Mouse (Mus musculus) adrenal gland, postnatal 10 days (tissue): Measurements from ENCODE around the gene Stard7. TPM values are rescaled to one million over a fixed set of nuclear protein-coding genes. Genes with fewer than 3 reads are reported as not detected.

Experiments used
- DNase-seq: peaks from one replicate; pipeline ENCODE4 v3.0.0; 2021; ENCODE audit warnings: mixed read lengths
- total RNA-seq, 2 experiments: library from RNA; stranded (reverse); gene quantifications; 2 replicates each; pipeline ENCODE4 v1.2.3; 2021

The Stard7 gene
- total RNA-seq, 2 experiments from 2014 or later, result 143 to 175 TPM

DNA sequence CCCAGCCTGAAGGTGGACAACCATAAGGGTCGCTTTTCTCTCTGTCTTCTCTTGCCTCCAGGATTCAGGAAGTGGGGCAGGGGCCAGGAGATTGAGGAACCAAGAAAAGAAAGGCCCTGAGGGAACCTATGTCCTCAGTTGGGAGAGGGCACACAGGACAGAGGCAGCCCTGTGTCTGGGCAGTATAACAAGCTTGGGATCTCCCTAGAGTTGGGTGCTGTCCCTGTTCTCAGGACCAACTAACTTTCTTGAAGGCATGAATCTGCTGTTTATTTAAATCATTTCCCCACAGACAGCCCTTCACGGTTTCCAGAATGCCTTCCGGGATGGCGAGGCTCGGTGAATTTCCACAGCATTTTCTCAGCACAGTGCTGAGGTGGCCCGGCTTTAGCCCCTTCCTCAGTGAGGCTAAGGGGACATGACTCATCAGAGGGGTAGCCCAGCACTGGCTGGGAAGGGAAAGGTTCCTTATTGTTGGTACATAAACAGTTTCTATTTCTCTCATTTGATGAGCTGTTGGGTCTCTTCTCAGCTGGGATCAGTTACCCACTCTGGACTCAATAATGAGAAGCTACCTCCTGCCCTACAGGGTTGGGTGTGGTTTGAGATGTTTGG, 52.8 kb downstream of the Stard7 start:
- DNase-seq, result no peak

DNA sequence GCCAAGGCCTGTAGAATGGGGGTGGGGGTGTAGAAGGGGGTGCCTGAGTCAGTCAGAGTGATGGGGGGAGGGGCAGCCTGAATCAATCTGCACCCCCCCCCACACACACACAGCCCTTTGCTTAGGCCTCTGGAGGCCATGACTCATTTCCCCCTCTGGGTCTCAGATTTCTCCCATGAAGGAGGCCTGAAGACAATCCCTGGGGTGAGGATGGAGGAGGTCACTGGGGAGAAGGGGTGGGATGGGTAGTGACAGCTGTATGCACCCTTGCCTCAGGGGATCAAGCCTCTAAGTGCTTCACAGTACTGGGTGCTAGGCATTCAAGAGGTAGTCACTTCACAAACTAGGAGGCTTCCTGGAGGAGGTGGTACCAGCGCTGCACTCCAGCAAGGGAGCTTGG, 53.6 kb downstream of the Stard7 start:
- no peak for DNase-seq

DNA sequence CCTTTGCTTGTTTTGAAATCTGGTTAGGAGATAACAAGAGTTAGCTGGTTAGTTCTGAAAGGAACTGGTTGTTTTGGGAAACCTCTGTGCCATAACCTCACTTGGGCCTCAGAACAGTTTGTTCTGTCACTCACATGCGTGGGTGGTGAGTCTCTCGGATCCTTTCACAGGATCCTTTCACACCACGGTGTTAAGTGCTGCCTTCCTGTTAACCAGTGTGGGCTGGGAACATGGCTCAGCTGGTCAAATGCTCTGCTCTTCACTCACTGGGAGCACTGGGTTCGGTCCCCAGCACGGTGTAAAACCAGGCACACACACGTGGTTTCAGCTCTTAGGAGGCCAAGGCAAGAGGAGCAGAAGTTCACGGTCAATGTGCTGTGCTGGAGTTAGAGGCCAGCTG, 54.4 kb downstream of the Stard7 start:
- no peak for DNase-seq

DNA sequence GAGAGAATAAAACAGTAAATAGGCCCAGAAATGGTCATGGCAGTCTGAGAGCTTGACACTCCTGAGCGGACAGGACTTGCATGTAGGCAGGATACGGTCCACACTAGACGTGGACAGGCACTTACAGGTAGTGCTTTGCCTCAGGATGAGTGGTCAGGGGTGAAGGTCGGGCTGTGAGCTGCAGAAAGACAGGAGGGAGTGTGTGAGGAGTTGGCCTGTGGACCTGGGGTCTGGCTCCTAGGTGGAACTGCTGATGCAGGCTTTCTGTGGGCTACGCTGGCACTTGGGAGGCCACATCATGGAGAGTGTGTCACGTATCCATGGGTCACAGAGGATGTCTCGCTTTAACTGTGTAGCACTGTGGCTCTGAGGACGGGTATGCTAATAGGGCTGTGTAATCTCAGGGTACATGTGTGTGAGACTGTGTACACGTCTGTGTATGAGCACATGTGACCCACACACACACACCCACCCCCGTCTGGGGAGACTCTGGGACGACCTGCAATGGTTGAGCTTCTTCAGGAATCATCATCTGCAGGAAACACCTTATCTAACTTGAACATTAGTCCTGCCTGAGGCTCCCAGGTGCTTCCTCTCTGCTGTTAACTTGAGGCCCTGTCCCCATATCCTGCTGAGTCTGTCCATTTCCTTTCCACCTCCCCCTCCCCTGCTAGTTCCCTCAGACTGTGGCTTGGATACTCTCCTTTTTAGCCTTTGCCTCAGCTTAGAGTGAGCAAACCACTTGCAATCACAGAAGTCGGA, 58.3 kb downstream of the Stard7 start:
- DNase-seq, result no peak

DNA sequence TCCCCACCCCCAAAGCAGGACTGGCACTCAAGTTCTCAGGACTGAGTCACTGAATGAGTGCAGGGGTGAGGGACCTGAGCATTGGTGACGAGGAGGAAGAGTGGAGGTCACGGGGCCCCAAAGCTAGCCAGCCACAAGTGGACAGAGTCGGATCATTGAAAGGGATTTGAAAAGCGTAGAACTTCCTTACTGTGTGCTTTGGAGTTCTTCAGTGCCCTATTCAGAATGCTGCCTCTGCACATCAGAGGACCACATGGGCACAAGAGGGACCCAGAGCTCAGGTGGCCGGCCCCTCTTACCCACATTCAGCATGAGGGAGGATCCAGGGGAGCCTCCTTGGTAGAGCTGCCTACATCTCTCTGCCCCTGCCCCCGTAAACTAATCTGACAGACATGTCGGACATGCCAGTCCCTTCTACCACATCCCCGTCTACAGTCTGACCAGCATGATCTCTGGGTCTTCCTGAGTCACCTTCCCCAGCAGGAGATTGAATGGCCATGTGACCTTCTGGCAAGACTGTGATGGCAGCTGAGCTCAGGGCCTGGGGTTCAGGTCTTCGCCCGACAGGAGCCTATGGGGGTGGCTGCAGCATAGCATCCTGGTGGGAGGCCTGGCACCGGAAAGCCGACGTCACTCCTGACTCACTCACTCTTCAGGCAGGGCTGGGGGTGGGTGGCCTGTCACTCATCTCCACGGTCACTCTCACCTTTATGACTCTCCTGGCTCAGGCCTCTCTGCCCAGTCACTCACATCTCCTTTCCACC, 63.0 kb downstream of the Stard7 start:
- no peak for DNase-seq

DNA sequence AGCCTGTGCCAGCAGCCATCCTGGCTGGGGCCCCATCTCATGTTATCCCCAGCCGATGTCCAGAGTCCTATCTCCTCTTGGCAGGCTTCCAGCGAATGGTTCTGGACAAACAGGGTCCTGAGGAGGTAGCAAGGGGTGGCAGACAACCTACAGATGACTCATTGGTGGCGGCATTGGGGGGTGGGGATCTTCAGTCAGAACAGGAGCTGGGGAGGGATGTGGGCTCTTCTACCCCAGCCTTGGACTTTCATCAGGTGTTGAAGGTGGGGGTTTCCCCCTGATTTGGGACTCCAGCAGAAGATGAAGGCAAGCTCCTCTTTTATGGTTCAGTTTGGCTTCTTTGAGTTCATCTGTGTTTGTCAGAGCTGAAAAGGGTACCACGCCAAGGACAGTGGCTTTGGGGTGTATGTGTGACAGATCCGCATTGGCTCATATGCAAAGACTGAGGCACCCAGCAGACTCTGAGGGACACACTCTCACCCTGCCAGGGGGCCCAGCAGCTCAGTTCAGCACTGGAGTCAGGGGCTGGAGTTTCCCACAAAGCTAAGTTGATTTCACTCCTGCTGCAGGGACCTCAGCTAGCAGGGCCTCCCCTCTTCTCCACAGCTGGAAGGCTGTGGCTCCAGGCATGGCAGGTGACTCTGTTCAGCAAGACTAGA, 64.1 kb downstream of the Stard7 start:
- DNase-seq, result no peak

DNA sequence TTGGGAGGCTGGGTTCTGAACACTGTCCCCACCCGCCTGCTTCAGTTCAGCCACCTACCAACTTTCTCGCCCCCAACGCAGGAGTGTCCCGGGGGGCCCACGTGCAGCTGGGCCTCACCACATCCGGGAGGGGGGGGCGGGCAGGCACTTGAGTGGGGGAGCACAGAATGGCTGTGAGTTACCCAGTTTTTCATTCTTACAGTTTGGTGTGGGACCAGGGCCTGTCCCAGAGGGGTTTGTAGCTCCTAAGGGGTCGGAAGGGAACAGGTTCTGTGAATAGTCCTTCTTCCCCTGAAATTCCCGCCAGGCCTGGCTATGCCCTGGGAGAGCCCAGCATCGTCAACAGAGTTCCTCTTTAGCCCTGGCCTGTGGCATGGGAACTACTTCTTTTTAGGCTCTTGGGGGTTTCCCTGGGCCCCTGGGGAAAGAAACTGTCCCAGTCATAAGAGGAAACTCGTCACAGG, 65.1 kb downstream of the Stard7 start:
- DNase-seq, result no peak

DNA sequence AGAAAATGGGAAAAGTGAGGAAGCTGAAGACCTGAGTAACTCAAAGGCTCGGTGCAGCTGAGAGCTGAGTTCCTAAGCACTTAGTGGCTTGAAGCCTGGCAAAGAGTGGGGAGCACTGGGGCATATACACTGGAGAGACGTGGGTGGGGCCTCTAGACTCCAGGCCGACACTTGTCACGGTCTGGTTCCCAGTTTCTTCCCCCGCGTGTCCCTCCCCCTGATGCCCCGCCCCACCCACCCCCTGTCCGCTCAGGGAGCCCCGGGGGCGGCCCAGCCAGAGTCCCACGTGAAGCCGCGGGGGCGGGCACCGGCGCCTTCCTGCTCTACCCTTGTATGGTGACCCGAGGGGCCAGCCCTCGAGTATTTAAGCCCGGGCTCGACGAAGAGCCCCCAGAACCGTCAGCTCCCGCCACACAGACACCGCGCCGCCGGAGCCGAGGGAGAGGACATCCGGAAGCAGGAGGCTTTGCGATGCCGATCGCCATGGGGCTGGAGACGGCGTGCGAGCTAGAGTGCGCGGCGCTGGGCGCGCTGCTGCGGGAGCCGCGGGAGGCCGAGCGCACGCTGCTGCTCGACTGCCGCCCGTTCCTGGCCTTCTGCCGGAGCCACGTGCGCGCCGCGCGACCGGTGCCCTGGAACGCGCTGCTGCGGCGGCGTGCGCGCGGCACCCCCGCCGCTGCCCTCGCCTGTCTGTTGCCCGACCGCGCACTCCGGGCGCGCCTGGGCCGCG, 65.9 kb downstream of the Stard7 start, which contains the start of gene Dusp2:
Gene Dusp2 (plus strand): TSS at position 393 of the 730 bp plus-strand sequence.
- DNase-seq, result peak; percentile 81

DNA sequence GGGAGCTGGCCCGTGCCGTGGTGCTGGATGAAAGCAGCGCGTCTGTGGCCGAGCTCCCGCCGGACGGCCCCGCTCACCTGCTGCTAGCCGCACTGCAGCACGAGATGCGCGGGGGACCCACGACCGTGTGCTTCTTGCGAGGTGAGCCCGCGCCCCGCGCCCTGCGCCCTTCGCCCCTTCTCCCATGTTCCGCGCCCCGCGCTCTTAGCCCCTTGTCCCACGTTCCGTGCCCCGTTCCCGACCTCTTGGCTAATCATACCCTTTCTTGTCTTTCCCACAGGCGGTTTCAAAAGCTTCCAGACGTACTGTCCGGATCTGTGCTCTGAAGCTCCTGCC, 66.4 kb downstream of the Stard7 start:
- no peak for DNase-seq

DNA sequence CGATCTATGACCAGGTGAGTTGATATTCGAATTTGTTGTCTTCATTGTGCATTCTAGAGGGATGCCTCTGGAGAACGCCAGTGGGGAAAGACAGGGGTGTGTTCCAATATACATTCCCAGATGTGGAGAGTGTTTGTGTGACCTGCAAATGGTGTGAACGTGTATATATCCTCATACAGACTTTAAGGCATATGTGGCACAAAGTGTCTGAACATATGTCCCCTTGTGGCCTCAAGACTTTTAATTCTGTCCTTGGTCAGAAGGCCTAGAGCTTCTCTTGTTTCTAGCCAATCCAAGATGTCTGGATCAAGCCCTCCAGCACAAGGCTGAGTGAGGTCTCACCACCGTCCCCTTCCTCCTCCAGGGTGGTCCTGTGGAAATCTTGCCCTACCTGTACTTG, 66.9 kb downstream of the Stard7 start:
- no peak for DNase-seq

DNA sequence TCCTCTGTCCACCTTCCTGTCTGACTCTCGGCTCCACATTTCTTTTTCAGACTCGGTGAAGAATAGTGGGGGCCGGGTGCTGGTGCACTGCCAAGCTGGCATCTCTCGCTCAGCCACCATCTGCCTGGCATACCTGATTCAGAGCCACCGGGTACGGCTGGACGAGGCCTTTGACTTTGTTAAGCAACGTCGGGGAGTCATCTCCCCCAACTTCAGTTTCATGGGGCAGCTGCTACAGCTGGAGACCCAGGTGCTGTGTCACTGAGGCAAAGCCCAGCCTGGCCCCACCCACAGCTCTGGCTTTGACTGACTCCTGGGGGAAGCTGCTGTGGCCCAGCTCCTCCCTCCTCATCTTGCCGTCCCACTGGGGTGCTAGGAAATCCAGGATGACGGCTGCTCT, 67.5 kb downstream of the Stard7 start:
- no peak for DNase-seq

DNA sequence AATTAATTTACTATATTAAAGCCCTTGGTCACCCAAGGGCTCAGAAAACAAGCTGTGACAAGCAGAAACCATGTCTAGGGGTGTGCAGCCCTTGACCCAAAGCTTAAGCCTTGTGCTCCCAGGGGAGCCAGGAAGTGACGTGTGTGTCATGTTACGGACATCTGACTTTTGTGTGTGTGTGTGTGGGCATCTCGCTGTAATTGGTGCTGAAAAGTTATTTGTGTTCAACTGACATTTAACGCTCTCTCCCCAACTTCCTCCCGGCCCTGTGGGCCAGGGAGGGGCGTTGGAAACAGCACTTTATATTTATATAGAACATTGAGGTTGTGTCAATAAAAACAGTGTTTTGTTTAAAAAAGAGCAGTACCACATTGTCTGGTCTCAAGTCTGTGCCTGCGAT, 68.0 kb downstream of the Stard7 start:
- no peak for DNase-seq

DNA sequence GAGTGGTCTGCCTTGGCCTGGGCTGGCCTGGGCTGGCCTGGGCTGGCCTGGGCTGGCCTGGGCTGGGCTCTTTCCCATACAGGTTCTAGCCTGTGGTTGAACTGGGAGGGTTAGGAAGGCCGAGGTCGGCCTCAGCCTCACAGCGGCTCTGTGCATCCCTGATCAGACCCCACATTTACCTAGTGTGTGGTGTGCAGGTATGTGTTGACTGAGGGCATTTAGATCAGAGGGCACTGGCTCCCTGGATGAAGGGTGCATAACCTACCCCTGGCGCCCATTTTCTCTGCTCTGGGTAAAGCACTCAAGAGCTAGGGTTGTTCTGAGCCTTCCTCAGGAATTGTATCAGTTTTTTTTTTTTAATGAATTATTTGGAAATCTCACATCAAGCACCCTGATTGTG, 68.4 kb downstream of the Stard7 start, which contains the start of gene Astl:
Gene Astl (plus strand): TSS at position 224 of the 400 bp plus-strand sequence.
- DNase-seq, result no peak

DNA sequence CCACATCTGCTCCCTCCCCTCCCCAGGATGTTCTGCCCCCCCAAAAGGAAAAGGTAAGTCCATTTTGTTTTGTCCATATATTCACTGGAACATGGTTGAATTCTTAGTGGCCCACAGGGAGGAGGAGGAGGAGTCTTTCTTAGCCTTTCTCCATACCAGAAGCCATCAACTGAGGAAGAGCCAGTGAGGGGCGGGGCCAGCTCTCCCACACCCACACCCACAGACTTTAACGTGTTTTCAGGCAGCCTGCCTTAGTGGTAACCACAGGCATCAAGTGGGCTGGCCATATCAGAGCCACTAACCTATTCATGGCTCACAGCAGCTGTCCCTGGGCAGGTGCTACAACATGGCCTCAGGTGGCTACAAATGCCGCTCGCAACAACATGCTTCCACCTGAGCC, 68.8 kb downstream of the Stard7 start:
- no peak for DNase-seq

DNA sequence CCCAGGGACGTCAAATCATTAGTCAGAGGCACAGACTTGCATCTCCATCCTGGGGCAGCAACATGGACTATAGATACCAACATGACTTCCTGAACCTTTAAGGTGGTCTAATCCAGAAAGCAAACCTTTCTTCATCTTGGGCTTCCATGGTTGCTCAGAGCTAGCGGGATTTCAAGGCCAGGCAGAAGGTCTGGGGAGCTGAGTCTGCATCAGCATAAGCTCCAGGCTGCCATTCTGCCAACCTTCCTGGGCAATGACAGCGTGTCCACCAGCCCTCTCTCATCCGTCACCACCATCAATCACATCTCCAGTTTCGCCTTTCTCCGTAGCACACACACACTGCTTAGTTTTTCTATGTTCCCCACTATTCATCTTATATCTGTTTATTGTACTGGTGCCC, 69.2 kb downstream of the Stard7 start:
- no peak for DNase-seq

DNA sequence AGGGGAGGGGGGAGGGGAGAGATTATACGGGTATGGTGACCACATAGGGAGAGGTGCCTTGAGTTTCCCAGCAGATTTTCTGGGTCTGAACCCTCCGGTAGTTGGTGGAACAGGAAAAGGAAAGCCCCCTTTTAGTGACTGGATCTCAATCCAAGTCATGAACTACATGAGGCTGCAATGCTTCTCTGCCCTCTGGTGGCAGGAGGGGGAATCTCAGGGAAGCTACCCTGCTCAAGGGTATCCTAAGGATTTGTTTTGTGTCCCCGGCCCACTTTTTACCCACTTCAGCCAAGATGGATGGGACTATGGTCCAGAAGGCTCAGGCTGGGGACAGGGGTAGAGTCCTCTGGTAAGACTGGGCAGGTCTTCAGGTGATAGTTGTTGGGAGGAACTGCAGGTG, 71.1 kb downstream of the Stard7 start:
- DNase-seq, result peak; percentile 82

DNA sequence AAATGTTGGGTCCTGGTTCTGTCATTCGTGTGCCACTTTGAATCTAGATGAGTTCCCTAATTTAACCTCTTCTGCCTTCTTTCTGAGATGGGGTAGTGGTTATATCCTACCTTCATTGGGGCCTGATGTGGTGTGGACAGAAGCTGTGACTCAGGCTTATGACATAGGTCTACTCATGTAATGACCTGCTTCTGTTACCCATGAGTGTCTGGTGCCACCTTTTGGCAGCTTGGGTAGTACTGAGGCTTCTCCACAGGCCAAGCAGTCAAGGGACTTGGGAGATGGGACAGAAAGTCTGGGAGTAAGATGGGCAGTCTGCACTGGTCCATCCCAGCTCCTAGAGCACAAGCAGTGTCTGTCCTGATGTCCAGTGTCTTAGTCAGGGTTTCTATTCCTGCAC, 76.3 kb downstream of the Stard7 start:
- no peak for DNase-seq

DNA sequence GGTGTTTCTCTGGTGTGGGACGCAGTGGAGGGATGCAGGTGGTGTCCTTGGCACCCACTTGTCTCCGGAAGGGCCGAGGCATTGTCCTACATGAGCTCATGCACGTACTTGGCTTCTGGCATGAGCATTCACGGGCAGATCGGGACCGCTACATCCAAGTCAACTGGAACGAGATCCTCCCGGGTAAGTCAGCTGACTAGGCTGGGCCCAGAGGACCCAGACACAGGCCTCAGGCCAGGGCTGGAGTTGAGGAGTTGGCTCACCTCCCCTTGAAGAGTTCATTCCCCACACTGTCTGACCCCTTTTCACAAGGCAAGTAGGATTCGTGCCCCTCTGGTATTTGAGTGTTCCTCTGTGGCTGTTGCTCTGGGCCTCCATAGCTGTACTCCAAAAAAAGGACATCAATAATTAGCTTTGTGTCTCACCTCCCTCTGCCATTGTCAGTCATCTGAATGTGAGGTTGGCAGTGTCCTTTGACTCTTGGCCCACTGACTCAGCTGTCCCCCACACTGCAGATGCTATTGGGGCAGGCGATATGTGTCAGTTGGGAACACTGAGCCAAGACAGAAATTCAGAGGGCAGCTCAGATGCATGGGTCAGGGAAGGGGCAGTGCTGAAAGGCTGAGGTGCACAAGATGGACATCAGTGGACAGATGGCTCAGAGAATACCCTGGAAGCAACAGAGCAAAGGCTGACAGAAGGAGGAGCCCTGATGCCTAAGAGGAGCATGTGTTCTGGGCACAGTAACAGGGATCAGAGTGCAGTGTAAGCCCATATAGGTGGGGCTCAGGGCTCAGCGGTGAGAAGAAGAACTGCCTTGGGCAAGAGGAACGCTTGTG, 77.3 kb downstream of the Stard7 start:
- no peak for DNase-seq
